Mouse (Mus musculus) hindbrain, embryonic 14.5 days (tissue): Measurements from ENCODE around the gene Prdm10. TPM values are rescaled to one million over a fixed set of nuclear protein-coding genes. Genes with fewer than 3 reads are reported as not detected.

Source experiments
- ATAC-seq: fragments of 200-750 bp; cut with Nextera tagmentation; 2 replicates; pipeline ENCODE4 v1.8.0; 2017; ENCODE audit warnings: moderate number of reproducible peaks, mild to moderate bottlenecking, moderate TSS enrichment, moderate library complexity; ENCODE audit not compliant: low FRiP score
- DNase-seq: peaks from one replicate; pipeline ENCODE4 v3.0.0-alpha.2; 2015; ENCODE audit warnings: low spot score
- H3K27ac ChIP-seq: fragments of 300-500 bp; sonication (generic); 2 replicates; pipeline ENCODE4 v1.5.1; 2014; ENCODE audit warnings: mild to moderate bottlenecking, moderate library complexity
- H3K27me3 ChIP-seq: fragments of 300-500 bp; sonication (generic); 2 replicates; pipeline ENCODE4 v1.6.1; 2014; ENCODE audit warnings: mild to moderate bottlenecking, low read length, mixed read lengths; ENCODE audit not compliant: control insufficient read depth, insufficient read depth
- H3K36me3 ChIP-seq: fragments of 300-500 bp; sonication (generic); replicated peaks from 2 replicates; pipeline ENCODE4 v1.6.1; 2014; ENCODE audit not compliant: control insufficient read depth, insufficient read depth
- H3K4me1 ChIP-seq: fragments of 300-500 bp; sonication (generic); replicated peaks from 2 replicates; pipeline ENCODE4 v1.6.1; 2014; ENCODE audit warnings: antibody characterized with exemption, low read length, mixed read lengths; ENCODE audit not compliant: control insufficient read depth, insufficient read depth
- H3K4me2 ChIP-seq: fragments of 300-500 bp; sonication (generic); replicated peaks from 2 replicates; pipeline ENCODE4 v1.6.1; 2014; ENCODE audit warnings: mild to moderate bottlenecking, moderate library complexity
- H3K4me3 ChIP-seq: fragments of 300-500 bp; sonication (generic); replicated peaks from 2 replicates; pipeline ENCODE4 v1.5.1; 2014; ENCODE audit warnings: mild to moderate bottlenecking, low read length
- H3K9ac ChIP-seq: fragments of 300-500 bp; sonication (generic); 2 replicates; pipeline ENCODE4 v1.6.1; 2014
- H3K9me3 ChIP-seq: fragments of 300-500 bp; sonication (generic); 2 replicates; pipeline ENCODE4 v1.6.1; 2016; ENCODE audit warnings: low read length; ENCODE audit not compliant: control insufficient read depth
- WGBS: fragments of 180-500 bp; shearing (Covaris S2); extraction: QIAGEN DNeasy Blood & Tissue Kit; methylation state at CpG from one replicate; pipeline ENCODE4 v1.1.7; 2014; 5-methylcytosine and 5-hydroxymethylcytosine counted together
- polyA plus RNA-seq: library from polyadenylated mRNA; unstranded; fragments of >200 nt; fragmentation: Nextera tagmentation; extraction: Ambion mirVana; gene quantifications from 2 replicates; pipeline ENCODE4 v1.2.1, GENCODE M21; 2014

Prdm10 gene
- polyA plus RNA-seq, 1 experiment from 2014 or later: 9.7 TPM

DNA sequence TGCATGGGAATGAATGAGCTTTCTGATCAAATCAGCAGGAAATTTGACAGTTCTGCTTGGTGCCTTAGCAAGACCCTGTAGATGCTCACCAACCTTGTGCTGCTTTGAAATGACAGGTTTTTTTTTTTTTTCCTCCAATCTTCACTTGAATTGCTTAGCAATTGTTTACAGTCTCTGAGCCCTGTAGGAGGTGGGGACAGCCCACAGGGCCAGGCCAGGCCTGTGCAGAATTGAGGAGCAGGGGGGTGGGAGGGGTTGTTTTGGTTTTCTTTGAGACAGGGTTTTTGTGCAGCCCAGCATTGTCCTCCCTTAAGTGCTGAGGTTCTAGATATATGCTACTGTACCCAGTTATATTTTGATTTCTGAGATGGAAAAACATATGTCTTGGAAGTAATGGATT is 52.5 kb downstream of the Prdm10 start:
- no peak overlapping the region for H3K4me3 ChIP-seq
- H3K9ac ChIP-seq: no peak overlapping the region
- H3K27me3 ChIP-seq: no peaks in the 10 kb centered on the region
- ATAC-seq (no peak), DNase-seq (no peak)
- H3K36me3 ChIP-seq: peaks cover 35% of the 10 kb centered on the region
- H3K4me1 ChIP-seq: no peaks in the 10 kb centered on the region
- no peak overlapping the region for H3K4me2 ChIP-seq
- H3K27ac ChIP-seq: no peak overlapping the region
- no peaks in the 10 kb centered on the region for H3K9me3 ChIP-seq

DNA sequence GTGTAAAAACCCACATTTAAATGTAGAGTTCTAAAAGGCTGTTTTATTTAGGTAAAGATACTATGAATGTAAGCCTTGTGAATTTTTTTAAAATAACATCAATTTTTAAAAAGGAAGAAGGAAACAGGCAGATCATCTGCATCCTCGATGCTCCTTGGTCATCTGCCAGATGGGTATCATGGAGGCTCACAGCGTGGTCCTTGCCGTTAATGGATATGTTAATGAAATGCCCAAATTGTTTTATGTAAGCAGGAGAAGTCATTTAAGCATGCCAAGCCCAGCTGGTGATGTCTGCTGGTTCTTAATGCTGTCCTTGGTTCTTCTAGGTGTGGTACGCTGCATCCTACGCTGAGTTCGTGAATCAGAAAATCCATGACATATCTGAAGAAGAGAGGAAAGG is 54.7 kb downstream of the Prdm10 start:
- no peak for DNase-seq

DNA sequence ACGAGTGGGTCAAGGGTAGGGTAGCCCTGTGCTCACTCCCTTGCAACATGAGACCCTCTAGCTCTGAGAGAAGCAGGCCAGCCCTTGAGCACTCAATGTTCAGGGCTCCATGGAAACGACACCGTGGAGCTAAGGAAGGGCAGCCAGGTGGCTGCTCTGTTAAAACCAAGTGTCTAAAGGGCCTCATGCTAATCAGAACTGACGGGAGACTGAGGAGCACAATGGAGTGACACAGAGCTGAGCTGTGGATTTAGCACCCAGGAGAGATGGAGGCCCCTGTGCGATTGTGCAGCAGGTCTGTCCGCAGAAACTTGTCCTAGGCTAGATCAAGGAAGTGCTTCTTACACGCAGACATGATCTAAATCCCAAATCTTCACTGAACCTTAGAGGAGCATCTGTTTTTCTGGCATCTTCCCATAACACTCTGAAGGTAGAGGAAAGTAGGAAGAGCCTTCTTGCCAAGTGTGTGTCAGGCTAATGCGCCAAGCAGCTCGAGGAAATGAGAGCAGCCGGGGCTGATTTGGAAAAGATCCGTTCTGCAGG is 64.0 kb downstream of the Prdm10 start:
- no peak overlapping the region for H3K9ac ChIP-seq

More for the DNA sequence above, 54.7 kb downstream of the Prdm10 start:
- Histone ChIP-seq H3K4me3 (no peak overlapping the region), H3K4me2 (no peak overlapping the region), H3K36me3 (peaks cover 16% of the 10 kb centered on the region), H3K9ac (no peak overlapping the region), H3K9me3 (no peaks in the 10 kb centered on the region), H3K4me1 (no peaks in the 10 kb centered on the region), H3K27ac (peak overlapping the region; percentile 46; the same call in 1 of the 2 replicates), H3K27me3 (no peaks in the 10 kb centered on the region)
- no peak for ATAC-seq
- WGBS: 55% methylated on average over 6 of the region's 6 CpGs

DNA sequence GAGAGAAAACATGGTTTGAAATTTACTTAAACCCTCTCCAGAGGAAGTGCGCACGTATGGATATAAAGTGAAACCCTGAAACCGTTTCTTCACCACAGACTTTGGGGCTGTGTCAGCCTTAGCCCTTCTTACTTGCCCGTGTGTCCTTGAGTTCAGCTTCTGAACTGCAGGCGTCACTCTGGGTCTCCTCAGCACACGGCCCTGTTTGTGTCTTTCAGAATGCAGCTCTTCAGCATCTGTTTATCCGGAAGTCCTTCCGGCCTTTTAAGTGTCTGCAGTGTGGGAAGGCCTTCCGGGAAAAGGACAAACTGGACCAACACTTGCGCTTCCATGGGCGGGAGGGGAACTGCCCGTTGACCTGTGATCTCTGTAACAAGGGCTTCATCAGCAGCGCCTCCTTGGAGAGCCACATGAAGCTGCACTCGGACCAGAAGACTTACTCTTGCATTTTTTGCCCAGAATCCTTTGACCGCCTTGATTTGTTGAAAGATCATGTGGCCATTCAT is 66.3 kb downstream of the Prdm10 start:
- no peak overlapping the region for H3K4me3 ChIP-seq
- H3K4me1 ChIP-seq: peaks cover 5% of the 10 kb centered on the region; the same call in 1 of the 2 replicates
- ATAC-seq: no peak
- no peak overlapping the region for H3K27ac ChIP-seq
- H3K9me3 ChIP-seq: no peaks in the 10 kb centered on the region
- DNase-seq: no peak
- H3K36me3 ChIP-seq: peaks cover 37% of the 10 kb centered on the region
- H3K4me2 ChIP-seq: no peak overlapping the region
- no peaks in the 10 kb centered on the region for H3K27me3 ChIP-seq
- no peak overlapping the region for H3K9ac ChIP-seq
- 80% methylated on average over 15 of the region's 15 CpGs for WGBS

More for the DNA sequence above, 64.0 kb downstream of the Prdm10 start:
- WGBS: 56% methylated on average over 11 of the region's 11 CpGs
- Histone ChIP-seq H3K4me2 (no peak overlapping the region), H3K9me3 (no peaks in the 10 kb centered on the region), H3K4me3 (no peak overlapping the region), H3K36me3 (peaks cover 30% of the 10 kb centered on the region), H3K4me1 (peaks cover 5% of the 10 kb centered on the region; the same call in 1 of the 2 replicates), H3K27me3 (no peaks in the 10 kb centered on the region), H3K27ac (no peak overlapping the region)
- ATAC-seq (no peak; the same call in 1 of the 2 replicates), DNase-seq (no peak)

DNA sequence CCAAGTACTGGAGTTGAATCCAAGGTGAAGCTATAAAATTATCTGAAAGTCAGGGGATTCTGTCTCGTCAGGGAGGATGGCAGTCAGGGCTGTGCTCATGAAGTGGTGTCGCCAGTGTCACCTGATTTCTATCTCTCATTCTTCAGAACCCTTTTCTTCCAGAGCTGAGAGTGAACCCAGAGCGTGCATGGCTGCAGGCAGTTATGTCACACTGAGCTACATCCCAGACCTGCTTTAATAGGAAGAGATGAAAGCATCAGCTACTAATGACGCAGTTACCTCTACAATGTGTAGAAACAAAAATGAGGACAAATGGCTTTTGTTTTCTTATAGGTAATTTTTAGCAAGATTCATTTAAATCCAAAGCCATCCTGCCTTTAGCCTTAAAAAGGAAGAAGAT is 68.1 kb downstream of the Prdm10 start:
- no peak for ATAC-seq
- peak overlapping the region; percentile 11; the same call in 1 of the 2 replicates for H3K9ac ChIP-seq

DNA sequence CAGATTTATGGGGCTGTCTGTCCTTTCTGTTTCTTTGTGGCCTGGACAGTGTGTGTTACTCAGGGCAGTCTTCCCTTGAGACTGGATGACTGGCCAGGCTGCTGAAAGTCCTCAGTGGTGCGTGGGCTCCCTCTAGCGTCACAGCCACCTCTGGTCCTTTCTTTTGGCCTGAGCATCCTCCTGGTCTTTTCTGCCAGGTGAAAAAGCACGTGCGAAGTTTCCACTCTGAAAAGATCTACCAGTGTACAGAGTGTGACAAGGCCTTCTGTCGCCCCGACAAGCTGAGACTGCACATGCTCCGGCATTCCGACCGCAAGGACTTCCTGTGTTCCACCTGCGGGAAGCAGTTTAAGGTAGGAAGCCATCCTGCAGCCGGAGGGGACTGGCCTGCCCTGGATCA is 68.6 kb downstream of the Prdm10 start:
- peak; percentile 76; the same call in 1 of the 2 replicates for ATAC-seq
- peaks cover 5% of the 10 kb centered on the region; the same call in 1 of the 2 replicates for H3K4me1 ChIP-seq
- H3K9ac ChIP-seq: peak overlapping the region; percentile 11; the same call in 1 of the 2 replicates
- peaks cover 43% of the 10 kb centered on the region for H3K36me3 ChIP-seq
- H3K4me2 ChIP-seq: no peak overlapping the region
- 70% methylated on average over 11 of the region's 11 CpGs for WGBS
- H3K4me3 ChIP-seq: no peak overlapping the region
- no peaks in the 10 kb centered on the region for H3K9me3 ChIP-seq
- no peaks in the 10 kb centered on the region for H3K27me3 ChIP-seq
- DNase-seq: peak; percentile 83
- H3K27ac ChIP-seq: 0 out of 2 replicates have a peak overlapping the region, but pooled peaks have one; percentile 32

More for the DNA sequence above, 68.1 kb downstream of the Prdm10 start:
- Histone ChIP-seq H3K4me1 (peaks cover 5% of the 10 kb centered on the region; the same call in 1 of the 2 replicates), H3K4me3 (no peak overlapping the region), H3K27me3 (no peaks in the 10 kb centered on the region), H3K9me3 (no peaks in the 10 kb centered on the region), H3K27ac (0 out of 2 replicates have a peak overlapping the region, but pooled peaks have one; percentile 32), H3K36me3 (peaks cover 39% of the 10 kb centered on the region), H3K4me2 (no peak overlapping the region)
- no peak for DNase-seq
- 78% methylated on average over 4 of the region's 4 CpGs for WGBS

DNA sequence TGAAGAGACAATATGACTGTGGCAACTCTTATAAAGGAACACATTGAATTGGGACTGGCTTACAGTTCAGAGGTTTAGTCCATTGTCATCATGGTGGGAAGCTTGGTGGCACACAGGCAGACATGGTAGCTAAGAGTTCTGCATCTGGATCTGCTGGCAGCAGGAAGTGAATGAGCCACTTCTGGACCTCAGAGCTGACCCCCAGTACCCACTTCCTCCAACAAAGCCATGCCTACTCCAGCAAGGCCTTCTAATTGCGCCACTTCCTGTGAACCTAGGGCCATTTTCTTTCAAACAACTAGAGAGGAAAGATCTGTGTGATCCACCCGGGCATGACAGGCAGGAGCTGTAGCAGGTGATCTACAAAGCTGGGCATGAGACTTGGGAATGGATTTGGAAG is 72.4 kb downstream of the Prdm10 start:
- H3K27ac ChIP-seq: no peak overlapping the region
- H3K9me3 ChIP-seq: no peaks in the 10 kb centered on the region
- no peak overlapping the region for H3K9ac ChIP-seq
- 88% methylated on average over 2 of the region's 2 CpGs for WGBS
- DNase-seq (no peak), ATAC-seq (no peak)
- no peak overlapping the region for H3K4me2 ChIP-seq
- no peak overlapping the region for H3K4me3 ChIP-seq
- H3K36me3 ChIP-seq: peaks cover 65% of the 10 kb centered on the region
- H3K27me3 ChIP-seq: no peaks in the 10 kb centered on the region
- no peaks in the 10 kb centered on the region for H3K4me1 ChIP-seq

DNA sequence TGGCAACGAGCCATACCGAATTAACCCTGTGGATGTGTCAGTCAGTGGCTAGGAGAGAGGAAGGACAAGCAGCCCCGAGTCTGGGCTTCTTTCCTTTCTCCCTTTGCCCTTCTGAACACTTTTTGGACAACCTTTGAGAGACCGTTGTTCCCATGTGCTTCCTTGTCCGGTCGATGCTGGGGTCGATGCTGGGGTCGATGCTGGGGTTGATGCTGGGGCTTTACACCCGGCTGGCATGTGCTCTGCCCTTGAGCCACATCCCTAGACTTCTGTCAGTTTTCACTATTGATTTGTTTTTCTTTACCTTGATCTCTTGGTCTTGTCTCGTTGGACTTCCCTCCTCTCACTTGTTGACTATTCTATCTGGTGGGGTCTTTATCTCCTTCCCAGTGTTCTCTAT is 73.2 kb downstream of the Prdm10 start:
- WGBS: 88% methylated on average over 10 of the region's 10 CpGs
- DNase-seq: no peak
- H3K4me2 ChIP-seq: no peak overlapping the region
- H3K36me3 ChIP-seq: peaks cover 69% of the 10 kb centered on the region
- H3K4me3 ChIP-seq: no peak overlapping the region
- H3K9me3 ChIP-seq: no peaks in the 10 kb centered on the region
- no peak overlapping the region for H3K27ac ChIP-seq
- ATAC-seq: no peak
- H3K9ac ChIP-seq: no peak overlapping the region
- no peaks in the 10 kb centered on the region for H3K4me1 ChIP-seq
- H3K27me3 ChIP-seq: no peaks in the 10 kb centered on the region

DNA sequence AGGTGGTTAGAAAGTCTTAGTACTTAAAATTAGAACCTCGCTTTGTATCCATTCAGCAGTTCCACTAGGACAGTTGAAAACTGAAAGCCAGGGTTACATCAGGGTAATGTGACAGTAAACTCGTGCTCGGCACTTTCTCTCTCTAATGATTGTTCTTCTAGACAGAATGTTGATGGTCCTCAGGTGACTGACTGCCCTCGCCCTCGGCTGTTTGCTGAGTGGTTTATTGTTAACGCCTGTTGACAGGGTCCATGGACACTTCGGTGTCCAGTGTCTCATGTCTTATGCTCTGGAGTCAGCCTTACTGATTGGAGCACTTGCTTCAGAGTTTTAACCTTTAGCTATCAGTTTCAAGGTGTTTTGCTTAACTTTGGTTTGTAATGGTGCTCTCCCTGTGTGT is 73.7 kb downstream of the Prdm10 start:
- Histone ChIP-seq H3K27me3 (no peaks in the 10 kb centered on the region), H3K4me3 (no peak overlapping the region), H3K9me3 (no peaks in the 10 kb centered on the region), H3K36me3 (peaks cover 72% of the 10 kb centered on the region), H3K4me2 (no peak overlapping the region), H3K27ac (no peak overlapping the region), H3K9ac (no peak overlapping the region), H3K4me1 (no peaks in the 10 kb centered on the region)
- no peak for ATAC-seq
- DNase-seq: no peak
- WGBS: 88% methylated on average over 7 of the region's 7 CpGs
